Mouse (Mus musculus) gastrocnemius, adult 18-20 months (tissue): ENCODE data around the gene Ccnt1. TPM values are rescaled to one million over a fixed set of nuclear protein-coding genes. Genes with fewer than 3 reads are reported as not detected.

Source experiments
- DNase-seq: peaks from one replicate; pipeline ENCODE4 v3.0.0; 2021; ENCODE audit warnings: low spot score
- long read RNA-seq, 2 experiments: library from polyadenylated mRNA; stranded (forward); transcript quantifications; one replicate each; pipeline ENCODE4 v2.0.0; 2021
- total RNA-seq, 2 experiments: library from RNA; stranded (reverse); gene quantifications; 2 replicates each; pipeline ENCODE4 v1.2.3; 2021

Ccnt1 gene
- total RNA-seq = 10 to 100 TPM; 21.1 to 24.3 TPM
- long read RNA-seq, experiment 1, transcript Ccnt1-201 (9 exons, 2,175 nt) = major isoform, 7 of 10 reads
- long read RNA-seq, experiment 1, partial matches to known transcripts = 0 of 10 reads
- long read RNA-seq, experiment 1, other reads (novel, unspliced or antisense) = 3 of 10 reads
- long read RNA-seq, experiment 2, partial matches to known transcripts = 0 of 4 reads
- long read RNA-seq, experiment 2, other reads (novel, unspliced or antisense) = 3 of 4 reads

DNA sequence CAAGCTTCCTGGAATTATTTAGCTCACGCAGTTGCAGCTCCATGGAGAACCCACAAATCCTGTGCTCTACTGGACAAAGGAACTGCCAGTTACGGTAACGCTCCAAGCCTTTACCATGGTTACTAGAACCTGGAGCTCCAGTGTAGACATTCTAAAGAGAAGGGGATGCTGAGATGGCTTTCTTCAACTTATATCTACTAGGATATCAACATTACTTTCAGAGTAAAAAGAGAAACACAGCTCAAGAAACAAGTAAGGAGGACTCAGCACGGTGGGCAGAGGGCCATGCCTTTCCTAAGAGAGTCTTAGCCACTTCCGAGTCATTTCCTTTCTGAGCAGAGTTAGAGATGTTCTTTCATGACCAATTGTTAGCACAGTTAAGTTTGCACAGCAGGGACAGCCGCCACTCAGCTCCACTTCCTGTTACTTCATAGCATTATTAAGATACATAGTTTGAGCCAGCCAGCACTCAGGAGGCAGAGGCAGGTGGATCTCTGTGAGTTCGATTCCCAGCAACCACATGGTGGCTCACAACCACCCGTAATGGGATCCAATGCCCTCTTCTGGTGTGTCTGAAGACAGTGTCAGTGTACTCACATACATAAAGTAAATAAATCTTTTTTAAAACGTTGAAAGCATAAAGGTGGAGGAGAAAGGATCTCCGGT lies at the start of gene Ccnt1, which contains the start of gene 4930415O20Rik:
Gene Ccnt1, minus strand, starts transcription at position 51 of the 666 bp plus-strand sequence.
Gene 4930415O20Rik, plus strand, starts transcription at position 132 of the 666 bp plus-strand sequence.
- DNase-seq = no peak

DNA sequence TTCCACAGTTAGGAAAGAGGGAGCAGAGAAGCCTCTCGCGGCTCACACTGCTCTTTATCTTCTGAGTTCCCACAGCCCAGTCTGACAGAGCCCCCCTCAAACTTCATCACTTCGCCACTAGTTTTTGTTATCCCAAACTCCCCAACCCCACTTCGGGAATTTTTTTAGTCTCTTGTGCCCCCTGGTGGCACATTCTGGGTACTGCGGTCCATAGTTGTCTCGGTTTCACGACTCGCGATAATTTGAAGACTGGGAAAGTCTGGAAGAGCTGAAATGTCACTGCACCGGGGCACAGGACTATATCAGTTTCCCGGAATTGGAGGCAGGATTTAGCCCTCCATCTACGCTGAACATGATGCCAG lies 46.4 kb upstream of the Ccnt1 start:
- peak; percentile 80 for DNase-seq

DNA sequence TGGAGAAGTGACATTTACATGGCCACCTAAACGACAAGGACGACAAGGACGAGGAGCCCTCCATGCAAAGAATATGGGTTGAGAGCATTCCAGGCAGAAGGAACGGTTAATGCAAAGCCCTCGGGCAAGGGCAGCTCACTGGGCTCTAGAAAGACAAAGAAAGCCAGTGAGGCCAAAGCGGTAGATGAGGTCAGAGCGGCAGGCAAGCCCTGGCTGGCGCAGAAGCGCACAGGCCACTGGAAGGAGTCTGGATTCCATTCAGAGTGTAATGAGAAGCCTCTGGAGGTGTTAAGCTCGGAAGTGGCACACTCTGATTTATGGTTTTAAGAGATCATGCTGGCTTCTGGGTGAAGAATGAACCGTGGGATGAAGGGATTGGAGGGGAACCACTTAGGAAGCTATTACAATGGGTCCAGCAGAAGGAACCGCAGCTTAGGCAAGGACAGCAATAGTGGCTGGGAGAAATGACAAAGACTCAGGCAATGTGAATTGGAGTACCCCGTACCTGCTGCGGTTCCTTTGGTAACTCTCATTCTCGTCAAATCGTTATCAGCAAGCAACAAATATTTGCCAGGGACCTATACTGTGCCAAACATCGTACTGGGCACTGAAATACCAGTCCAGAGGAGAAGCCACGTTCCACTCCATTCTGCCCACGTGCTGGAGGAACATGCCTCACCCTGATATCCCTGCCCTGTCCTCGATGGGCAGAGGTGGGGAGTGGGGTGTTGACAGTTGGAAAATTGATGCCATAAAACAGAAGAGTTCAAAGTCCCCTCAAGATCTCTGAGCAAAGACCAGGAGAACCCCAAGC lies 45.8 kb upstream of the Ccnt1 start:
- DNase-seq = peak; percentile 56

DNA sequence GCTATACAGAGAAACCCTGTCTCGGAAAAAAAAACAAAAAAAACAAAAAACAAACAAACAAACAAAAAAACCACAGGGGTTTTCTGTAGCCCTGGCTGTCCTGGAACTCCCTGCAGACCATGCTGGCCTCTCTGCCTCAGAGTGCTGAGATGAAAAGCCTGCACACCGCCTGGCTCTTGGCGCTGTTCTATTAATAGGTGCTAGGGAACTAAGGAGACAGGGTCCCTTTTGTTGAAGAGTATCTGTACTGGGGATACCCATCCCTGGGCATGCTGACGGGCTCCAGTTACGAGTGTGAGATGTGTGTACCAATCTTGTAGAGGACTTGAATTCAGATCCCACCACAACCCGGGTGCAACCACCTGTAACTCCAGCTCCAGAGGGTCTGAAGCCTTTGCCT lies 45.0 kb upstream of the Ccnt1 start:
- DNase-seq = no peak

DNA sequence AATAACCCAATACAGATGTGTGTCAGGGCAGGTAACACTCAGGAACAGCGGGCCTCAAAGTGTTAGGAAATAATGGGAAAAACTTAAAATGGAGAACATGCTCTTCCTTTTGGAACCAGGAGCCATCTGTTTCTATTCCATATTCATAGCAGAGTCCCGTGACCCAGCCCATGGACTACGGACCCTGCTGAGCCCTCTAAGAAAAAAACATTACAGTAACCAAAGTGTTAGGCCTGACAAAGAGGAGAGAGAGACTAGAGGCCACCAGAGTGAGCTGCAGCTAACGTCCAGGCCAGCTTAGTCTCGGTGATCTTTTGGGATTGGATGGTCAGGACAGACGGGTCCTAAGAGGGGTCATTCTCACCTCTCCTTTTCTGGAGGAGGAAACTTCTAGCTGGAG lies 44.2 kb upstream of the Ccnt1 start:
- DNase-seq = no peak

DNA sequence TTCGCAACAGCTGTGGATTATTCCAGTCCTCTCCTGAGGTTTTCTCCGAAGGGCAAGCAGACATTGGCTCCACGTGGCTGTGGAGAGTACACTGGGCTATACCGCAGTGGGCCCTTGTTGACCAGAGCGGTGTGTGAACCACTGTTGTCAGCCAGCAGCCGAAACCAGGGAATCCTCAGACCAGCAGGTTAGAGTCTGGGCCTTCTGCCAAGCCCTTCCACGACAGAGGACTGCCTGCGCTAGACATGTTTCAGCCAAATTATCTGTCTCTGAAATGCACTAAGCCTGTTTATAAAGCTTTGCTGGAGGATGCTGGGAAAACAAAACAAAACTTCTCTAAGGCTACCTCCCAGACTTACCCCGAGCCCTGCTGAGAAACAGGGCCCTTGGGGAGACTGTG lies 43.8 kb upstream of the Ccnt1 start:
- DNase-seq = no peak

DNA sequence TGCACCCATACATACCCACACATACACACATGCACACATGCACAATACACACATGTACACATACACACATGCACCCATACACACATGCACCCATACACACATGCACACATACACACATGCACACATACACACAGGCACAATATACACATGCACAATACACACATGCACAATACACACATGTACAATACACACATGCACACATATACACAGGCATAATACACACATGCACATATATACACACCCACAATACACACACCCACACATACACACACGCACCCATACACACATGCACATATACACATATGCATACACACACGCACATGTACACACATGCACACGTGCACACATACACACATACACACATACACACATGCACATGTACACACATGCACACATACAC lies 41.5 kb upstream of the Ccnt1 start:
- no peak for DNase-seq

DNA sequence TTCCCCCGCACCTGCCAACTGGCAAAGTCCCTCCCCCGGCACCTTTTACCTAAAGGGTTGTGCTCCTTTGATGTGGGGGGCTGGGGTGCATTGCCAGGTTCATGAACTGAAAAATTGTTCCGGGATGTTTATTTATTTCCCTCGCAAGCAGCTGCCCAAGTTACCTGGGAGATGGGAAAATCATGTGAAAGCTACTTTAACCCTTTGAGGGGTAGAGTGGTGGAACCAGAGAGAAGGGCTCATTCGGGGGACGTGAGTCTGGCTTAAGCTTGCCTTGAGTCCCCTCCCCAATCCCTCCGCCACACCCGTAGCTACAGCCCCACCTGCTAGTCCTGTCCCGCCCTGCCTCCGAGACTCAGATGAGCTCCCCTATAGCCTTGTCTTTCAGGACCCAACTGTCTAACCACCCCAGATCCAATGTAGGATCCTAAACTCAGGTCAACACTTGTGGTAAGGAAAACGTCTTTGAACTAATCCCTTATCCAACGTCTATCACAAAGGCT lies 39.5 kb upstream of the Ccnt1 start:
- no peak for DNase-seq

DNA sequence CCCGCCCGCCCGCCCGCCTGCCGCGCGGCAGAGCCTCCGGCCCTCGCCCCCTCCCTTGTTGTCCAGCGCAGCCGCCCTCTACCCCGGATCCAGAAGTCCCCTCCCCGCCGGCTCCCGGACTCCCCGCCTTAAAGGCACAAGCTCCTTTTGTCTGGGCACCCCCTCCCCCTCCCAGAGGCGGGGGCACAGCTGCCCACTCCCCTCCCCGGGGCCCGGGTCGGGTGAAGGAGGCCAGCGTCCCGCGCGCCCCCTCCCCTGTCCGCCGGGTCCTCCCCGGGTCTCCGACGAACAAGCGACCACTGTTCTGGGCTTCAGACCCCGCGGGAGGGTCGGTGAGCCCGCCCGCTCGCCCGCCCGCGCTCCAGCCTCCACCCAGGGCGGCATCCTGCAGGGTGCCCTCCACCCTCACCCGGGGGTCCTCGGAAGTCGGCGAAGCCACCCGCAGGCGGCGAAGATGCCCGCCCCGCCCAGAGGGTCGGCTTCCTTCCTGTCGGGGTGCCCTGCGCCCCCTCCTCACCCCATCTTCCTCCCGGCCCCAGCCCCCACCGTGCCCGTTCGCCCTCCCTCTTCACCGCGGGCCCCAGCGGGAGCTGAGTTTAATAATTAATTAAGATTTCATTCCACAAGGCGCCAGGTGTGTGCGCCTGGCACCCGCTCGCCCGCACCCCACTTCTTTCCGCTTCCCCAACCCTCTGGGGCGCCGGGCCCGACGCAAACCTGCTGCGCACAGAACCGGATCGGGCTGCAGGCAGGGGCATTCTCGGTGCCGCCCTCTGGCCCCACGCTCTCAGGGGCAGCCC lies 38.8 kb upstream of the Ccnt1 start, which contains the start of gene Adcy6:
Gene Adcy6, minus strand, starts transcription at position 746 of the 800 bp plus-strand sequence.
- DNase-seq = peak; percentile 66

DNA sequence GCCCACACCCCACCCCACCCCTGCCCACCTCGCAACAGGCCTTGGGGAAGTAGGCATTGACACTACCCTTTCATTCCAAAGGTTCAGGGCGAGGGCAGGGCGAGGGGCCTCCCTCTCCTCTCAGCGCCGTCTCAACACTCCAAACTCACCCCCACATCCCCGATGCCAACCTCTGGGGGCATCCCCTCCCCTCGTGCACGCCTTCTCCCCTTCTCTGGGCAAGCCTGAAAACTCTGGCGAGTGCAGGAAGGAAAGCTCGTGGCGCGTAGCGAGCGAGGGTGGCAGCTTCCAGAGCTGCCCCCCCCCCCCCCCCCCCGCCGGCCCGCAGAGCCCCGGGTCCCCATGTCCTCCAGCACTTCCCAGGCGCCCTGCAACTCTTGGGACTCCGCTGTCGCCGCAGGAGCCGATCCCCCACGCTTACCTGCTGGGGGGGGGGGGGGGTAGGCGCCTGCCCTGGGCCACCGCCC lies 38.1 kb upstream of the Ccnt1 start:
- DNase-seq = no peak

DNA sequence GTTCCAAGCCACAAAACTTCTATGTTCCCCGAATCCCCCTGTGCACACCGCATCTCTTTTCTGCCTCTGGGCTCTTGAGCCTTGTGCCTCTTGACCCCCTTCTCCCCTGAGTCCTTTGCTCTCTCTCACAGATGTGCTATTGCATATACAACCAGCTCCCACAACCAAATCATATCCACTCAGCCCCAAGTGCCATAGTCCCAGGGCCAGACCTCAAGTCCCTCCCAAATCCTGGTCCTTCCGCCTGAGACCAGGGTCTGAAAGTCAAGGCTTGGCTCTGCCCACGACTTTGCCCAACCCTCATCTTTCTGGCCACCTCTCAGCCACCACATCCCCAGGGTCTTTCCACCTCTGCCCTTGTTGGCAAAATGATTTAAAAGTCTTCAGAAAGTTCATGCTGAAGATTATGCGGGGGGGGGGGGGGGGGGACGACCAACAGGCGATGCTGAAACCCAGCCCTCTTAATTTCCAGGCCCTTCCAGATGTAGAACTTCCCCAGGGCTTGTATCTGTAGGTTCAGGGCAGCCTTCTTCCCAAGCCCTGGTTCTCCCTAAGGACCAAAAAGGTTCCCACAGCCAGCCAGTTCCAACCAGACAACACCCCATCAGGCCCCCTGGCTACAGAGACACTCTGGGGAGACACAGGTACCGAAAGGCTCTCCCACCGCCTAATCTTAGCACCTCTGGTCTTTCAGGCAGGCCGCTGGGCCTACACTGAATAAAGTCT lies 37.5 kb upstream of the Ccnt1 start:
- no peak for DNase-seq

DNA sequence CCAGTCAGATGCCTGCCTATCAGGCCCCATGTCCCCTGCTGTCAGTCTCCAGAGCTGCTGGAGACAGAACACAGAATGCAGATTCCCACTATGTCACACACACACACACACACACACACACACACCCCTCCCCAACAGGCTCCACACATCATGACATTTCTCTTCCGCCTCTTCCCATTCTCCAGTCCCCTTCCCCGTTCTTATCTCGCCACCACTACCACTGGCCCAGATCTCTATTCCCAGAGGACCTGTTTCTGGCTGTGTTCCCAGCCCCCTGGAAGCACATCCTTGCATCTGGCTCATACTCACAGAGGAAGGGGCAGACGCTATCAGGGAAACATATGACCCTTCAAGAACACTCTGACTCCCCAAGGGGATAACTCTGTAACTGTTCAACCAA lies 36.8 kb upstream of the Ccnt1 start:
- peak; percentile 43 for DNase-seq

DNA sequence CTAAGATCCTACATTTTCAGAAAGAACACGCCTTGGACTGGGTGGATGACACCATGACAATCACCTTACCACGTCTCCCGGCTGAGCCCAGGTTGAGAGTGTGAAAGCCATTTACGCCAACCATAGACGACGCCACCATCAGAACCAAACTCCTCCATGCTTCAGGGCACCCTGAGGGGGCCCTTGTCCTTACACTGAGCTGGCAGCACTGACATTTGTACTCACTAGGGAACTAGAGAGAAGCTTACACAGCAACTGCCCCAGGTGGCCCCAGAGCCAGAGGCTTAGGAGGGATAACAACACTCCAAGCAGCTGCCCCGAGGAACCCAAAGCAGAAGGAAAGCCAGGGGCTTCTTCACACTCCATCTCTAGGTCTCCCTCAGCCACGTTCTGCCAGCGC lies 36.0 kb upstream of the Ccnt1 start:
- DNase-seq = no peak

DNA sequence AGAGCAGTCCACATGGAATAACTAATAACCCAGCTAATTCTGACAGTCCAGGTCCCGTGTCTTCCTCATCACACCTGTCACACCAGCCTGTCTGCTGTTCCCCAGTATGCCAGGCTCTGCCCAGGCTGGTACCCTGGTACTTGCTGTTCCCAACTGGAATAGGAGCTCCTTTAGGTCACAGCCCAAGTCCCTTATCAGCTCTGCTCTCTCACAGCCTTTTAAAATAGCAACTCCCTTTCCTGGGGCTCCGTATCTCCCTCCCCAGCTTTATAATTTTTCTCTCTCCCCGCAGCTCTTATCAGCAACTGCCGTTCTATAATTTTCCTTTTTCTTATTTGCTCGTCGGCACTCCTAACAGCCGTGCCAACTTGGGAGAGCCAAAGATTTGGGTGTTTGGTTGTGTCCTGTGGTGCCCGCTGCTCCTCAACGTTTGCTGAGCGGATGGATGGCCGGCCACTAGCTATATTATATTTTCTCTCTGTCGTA lies 35.4 kb upstream of the Ccnt1 start:
- DNase-seq = peak; percentile 35

DNA sequence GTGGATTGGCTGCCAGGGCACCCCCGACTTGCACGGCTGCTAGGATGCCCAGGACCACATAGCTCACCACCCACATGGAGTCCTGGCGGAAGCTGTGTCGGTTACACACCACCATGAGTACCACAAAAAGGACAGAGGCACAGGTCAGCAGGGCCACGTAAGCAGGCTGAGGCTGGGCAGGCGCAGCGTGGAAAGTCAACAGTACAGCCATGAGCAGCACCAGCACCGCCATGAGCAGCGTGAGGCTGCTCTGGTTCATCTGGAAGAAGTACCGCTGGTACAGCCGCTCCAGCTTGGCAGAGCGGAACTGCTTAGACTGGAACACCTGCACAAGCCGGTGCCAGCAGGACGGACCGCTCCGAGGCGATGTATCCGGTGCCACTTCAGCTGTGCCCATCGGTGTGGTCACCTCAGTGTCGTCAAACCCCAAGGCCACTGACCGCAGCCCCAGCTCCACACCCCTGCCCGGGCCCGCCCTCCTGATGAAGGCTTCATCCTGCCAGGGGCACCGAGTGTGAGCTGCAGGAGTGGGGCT lies 33.4 kb upstream of the Ccnt1 start:
- DNase-seq = no peak

DNA sequence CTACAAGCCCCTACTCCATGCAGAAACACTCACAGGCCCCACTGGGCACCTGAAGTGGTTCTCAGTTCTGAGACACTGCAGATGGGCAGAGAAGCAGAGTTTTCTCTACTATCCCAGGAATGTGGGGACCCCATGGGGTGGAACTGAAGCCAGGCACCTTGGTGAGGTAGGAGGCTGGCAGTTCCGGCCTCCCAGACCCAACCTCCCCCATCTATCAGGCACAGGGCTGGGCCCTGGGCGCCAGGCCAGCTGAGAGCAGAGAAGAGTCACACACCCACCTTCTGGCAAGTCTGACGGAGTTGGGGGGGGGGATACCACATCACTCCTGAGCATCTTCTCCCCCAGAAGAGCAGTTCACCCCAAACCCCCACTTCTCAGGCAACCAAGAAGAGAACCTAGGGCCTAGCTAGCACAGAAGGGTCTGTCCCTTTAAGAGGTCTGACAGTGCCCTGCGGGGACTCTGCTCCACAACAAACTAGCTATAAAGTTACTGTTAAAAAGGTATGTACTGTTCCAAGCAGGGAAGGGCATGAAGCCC lies 32.3 kb upstream of the Ccnt1 start:
- no peak for DNase-seq

DNA sequence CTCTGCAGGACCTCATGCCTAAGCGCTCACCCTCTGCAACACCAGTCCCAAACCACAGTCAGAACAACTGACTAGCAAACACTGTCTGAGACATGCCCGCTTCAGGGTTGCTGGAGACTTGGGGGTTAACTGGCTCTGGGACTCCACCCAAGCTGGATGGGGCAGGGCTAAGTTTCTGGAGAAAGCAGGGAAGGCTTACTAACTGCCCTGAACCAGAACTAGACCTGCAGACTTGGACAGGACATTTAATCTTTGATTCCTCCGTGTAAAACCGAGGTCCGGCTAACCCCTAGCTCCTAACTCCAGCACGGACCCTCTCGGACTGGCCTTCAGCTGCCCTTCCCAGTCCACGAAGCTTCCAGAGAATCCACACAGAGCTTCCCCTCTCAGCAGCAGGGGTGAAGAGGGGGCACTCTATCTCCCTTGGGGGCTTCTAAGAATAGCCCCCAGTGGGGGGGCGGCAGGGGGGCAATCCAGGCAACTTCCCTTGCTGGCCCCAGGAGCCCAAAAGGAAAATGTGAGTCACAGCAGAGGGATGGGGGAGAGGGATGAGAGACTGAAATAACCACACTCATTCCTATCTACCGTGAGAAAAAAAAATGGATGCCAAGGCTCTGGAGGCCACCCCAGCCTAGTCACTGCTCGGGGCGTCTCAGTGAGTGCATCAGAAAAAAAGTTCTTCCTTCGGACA lies 31.6 kb upstream of the Ccnt1 start:
- DNase-seq = peak; percentile 64

DNA sequence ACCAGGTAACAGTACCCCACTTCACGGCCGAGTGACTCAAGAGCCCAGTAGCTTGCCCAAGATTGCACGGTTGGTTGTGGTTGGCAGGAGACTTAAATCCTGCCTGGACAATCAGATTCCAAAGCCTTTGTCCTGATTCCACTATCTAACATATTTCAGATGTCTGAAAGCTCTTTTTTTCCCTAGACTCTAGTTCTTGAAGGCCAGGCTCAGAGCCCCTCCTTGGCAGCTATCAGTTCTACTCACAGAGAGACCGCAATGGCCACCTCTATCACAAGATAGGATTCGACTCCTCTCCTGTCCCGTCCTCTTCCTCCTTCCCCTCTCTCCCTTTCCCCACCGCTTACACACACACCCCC lies 31.1 kb upstream of the Ccnt1 start:
- DNase-seq = no peak

DNA sequence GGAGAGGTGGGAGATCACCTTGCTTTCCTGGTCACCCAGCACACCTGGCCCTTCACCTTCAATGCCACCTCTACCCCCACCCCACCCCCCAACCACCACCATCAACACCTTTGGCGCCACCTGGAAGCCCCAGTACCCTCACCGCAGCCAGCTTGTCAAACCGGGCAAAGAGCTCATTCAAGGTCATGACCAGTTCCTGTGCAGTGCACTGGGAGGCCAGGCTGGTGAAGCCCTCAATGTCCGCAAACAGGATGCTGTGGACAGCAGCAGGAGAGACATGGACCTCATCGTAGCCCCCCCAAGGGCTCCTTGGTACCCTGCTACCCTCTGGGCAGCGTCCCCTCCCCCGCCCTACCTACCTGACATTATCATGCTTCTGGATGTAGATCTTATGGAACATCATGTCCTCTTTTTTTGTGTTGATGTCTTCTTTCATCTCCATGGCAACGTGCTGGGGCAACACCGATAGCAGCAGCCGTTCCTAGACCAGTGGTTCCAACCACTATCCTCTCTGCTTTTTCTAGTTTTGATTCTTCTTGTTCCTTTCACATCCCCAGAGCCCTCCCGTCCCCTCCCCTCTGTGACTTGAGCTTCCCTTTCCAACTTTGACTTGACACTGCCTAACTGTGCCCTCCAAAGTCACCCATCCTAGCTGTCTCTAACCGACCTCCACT lies 29.4 kb upstream of the Ccnt1 start:
- no peak for DNase-seq
